ENCODE assay signal across 14 mouse cellular contexts in the genomic region with DNA sequence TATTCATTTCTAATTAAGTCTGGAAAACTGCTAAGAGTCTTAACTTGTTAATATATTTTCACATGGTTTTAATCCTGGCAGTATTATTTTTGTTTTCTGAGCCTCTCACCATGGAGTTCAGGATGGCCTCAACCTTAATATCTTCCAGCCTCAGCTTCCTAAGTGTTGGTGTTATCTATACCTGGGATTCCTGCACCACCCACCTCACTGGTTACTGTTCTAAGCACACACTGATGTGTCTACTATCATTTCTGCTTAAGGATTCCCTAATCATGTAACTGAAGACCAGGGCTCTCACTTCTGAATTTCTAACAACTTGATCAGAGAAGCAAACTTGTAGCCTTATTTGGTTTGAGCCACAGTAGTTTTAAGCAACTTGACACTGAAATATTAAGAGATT.
"Had no signal": no experiment of that assay in that cellular context is flagged by ENCODE, and none has a peak within 500 bp of the region (broad histone marks: within the 10 kb centered on the region; RNA-seq: fewer than 3 reads in every experiment).

No protein-coding gene starts in this region.

- H3K9me3 ChIP-seq: kidney, embryonic 15.5 days; limb, embryonic 12.5 days; lung, embryonic 15.5 days; neural tube, embryonic 15.5 days had no signal

- ATAC-seq: intestine, embryonic 16.5 days had no signal

- H3K4me2 ChIP-seq: kidney, embryonic 15.5 days; limb, embryonic 12.5 days; lung, embryonic 15.5 days had no signal

- H3K4me3 ChIP-seq: kidney, embryonic 15.5 days; limb, embryonic 12.5 days; lung, embryonic 15.5 days; neural tube, embryonic 15.5 days had no signal

- H3K27me3 ChIP-seq: kidney, embryonic 15.5 days; limb, embryonic 12.5 days; lung, embryonic 15.5 days; neural tube, embryonic 15.5 days had no signal

- H3K9ac ChIP-seq: kidney, embryonic 15.5 days; limb, embryonic 12.5 days; lung, embryonic 15.5 days; neural tube, embryonic 15.5 days had no signal

- H3K27ac ChIP-seq: kidney, embryonic 15.5 days; limb, embryonic 12.5 days; lung, embryonic 15.5 days; neural tube, embryonic 15.5 days; stomach, postnatal 0 days had no signal

- DNase-seq: kidney, adult 2 months; kidney, postnatal 14 days; layer of hippocampus, adult 9-11 months; layer of hippocampus, postnatal 36 days; lung, postnatal 14 days; midbrain, embryonic 14.5 days; right cerebral cortex, adult 18-20 months; right cerebral cortex, postnatal 25 days had no signal
